Mouse (Mus musculus): ENCODE data around the gene Spry1. TPM values are rescaled to one million over a fixed set of nuclear protein-coding genes. Genes with fewer than 3 reads are reported as not detected.

Gene Spry1
- polyA plus RNA-seq, 1 experiment from 2014 or later: 13.5 TPM

DNA sequence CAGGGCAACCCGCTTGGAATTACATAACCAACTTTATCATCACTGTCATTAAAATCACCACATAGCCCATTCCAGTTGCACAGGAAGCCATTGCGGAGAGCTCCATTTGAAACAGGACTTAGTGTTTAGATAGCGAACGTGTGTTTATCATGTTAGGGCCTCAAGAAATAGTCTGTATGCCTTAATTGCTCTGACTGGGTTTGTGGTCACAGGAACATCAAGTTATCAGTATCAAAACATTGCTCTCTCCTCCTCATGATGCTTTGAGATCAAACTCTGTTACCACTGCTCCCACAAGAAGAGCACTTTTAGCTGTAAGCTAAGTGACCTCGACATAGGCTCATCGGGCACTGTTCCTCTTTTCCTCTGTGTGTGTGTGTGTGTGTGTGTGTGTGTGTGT, 19.9 kb downstream of the Spry1 start:
- Histone ChIP-seq H3K4me1 (ENCODE audit: control insufficient read depth, insufficient read depth, low read length) (peaks cover 6% of the 10 kb centered on the region; the same call in 1 of the 2 replicates), H3K4me2 (ENCODE audit: low read depth, low read length) (no peak overlapping the region), H3K27me3 (ENCODE audit: control insufficient read depth, insufficient read depth, low read length) (no peaks in the 10 kb centered on the region), H3K9me3 (replicated peaks; ENCODE audit: control insufficient read depth, low read length) (no peaks in the 10 kb centered on the region), H3K4me3 (replicated peaks; ENCODE audit: low read length) (no peak overlapping the region), H3K36me3 (ENCODE audit: control insufficient read depth, insufficient read depth, low read length) (no peaks in the 10 kb centered on the region), H3K27ac (ENCODE audit: low read length) (no peak overlapping the region), H3K9ac (ENCODE audit: low read length) (no peak overlapping the region)
- 39% methylated on average over 6 of the region's 6 CpGs for WGBS
- ATAC-seq (ENCODE audit: insufficient read depth, low FRiP score): no peak

- Histone ChIP-seq H3K4me2 (ENCODE audit: low read depth, low read length) (no peak overlapping the region), H3K27ac (ENCODE audit: low read length) (peak overlapping the region; percentile 64), H3K27me3 (ENCODE audit: control insufficient read depth, insufficient read depth, low read length) (no peaks in the 10 kb centered on the region), H3K9ac (ENCODE audit: low read length) (peak overlapping the region; percentile 1; the same call in 1 of the 2 replicates), H3K36me3 (ENCODE audit: control insufficient read depth, insufficient read depth, low read length) (no peaks in the 10 kb centered on the region), H3K4me3 (replicated peaks; ENCODE audit: low read length) (no peak overlapping the region), H3K4me1 (ENCODE audit: control insufficient read depth, insufficient read depth, low read length) (peaks cover 14% of the 10 kb centered on the region), H3K9me3 (replicated peaks; ENCODE audit: control insufficient read depth, low read length) (peaks cover 9% of the 10 kb centered on the region)
- 13% methylated on average over 9 of the region's 9 CpGs for WGBS
- ATAC-seq (ENCODE audit: insufficient read depth, low FRiP score): peak; percentile 90
Observed at GRCm38 (mm10) chr3:37666291-37667118, 26.8 kb downstream of the Spry1 start.

GRCm38 (mm10) chr3:37667119-37667467, 27.3 kb downstream of the Spry1 start:
- peak overlapping the region; percentile 64 for H3K27ac ChIP-seq (ENCODE audit: low read length)
- no peaks in the 10 kb centered on the region for H3K36me3 ChIP-seq (ENCODE audit: control insufficient read depth, insufficient read depth, low read length)
- peaks cover 9% of the 10 kb centered on the region for H3K9me3 ChIP-seq (replicated peaks; ENCODE audit: control insufficient read depth, low read length)
- peak overlapping the region; percentile 1; the same call in 1 of the 2 replicates for H3K9ac ChIP-seq (ENCODE audit: low read length)
- H3K4me2 ChIP-seq (ENCODE audit: low read depth, low read length): no peak overlapping the region
- ATAC-seq (ENCODE audit: insufficient read depth, low FRiP score): peak; percentile 50; the same call in 1 of the 2 replicates
- peaks cover 15% of the 10 kb centered on the region for H3K4me1 ChIP-seq (ENCODE audit: control insufficient read depth, insufficient read depth, low read length)
- WGBS: 7% methylated on average over 2 of the region's 2 CpGs
- H3K4me3 ChIP-seq (replicated peaks; ENCODE audit: low read length): no peak overlapping the region
- no peaks in the 10 kb centered on the region for H3K27me3 ChIP-seq (ENCODE audit: control insufficient read depth, insufficient read depth, low read length)

- WGBS: 33% methylated on average over 7 of the region's 7 CpGs
- Histone ChIP-seq H3K4me3 (replicated peaks; ENCODE audit: low read length) (no peak overlapping the region), H3K4me2 (ENCODE audit: low read depth, low read length) (no peak overlapping the region), H3K27me3 (ENCODE audit: control insufficient read depth, insufficient read depth, low read length) (no peaks in the 10 kb centered on the region), H3K36me3 (ENCODE audit: control insufficient read depth, insufficient read depth, low read length) (no peaks in the 10 kb centered on the region), H3K27ac (ENCODE audit: low read length) (no peak overlapping the region), H3K9ac (ENCODE audit: low read length) (no peak overlapping the region), H3K9me3 (replicated peaks; ENCODE audit: control insufficient read depth, low read length) (peaks cover 9% of the 10 kb centered on the region), H3K4me1 (ENCODE audit: control insufficient read depth, insufficient read depth, low read length) (peaks cover 21% of the 10 kb centered on the region)
- no peak for ATAC-seq (ENCODE audit: insufficient read depth, low FRiP score)
Observed at GRCm38 (mm10) chr3:37667736-37668135, 28.0 kb downstream of the Spry1 start.

DNA sequence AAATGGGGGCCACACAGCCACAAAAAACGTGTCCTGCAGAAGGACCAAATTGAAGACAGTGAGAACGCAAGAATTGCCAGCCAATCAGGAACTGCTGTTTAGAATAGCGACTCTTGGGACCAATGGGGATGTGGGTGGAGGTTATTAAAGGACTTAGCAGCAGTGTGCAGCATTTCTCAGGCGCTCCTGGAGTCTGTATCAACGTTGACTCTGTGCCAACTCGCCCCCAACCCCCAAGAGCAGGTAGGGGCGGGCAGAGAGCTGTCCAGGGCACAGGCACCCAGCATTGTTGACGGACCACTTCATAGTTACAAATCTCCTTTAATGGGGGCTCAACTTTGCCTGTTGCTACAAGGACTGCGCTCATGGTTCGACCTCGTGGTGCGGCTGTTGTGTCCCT, 28.9 kb downstream of the Spry1 start:
- WGBS: 89% methylated on average over 12 of the region's 12 CpGs
- ATAC-seq (ENCODE audit: insufficient read depth, low FRiP score): no peak
- H3K4me3 ChIP-seq (replicated peaks; ENCODE audit: low read length): no peak overlapping the region
- no peak overlapping the region for H3K9ac ChIP-seq (ENCODE audit: low read length)
- H3K27ac ChIP-seq (ENCODE audit: low read length): no peak overlapping the region
- no peaks in the 10 kb centered on the region for H3K27me3 ChIP-seq (ENCODE audit: control insufficient read depth, insufficient read depth, low read length)
- peaks cover 21% of the 10 kb centered on the region for H3K4me1 ChIP-seq (ENCODE audit: control insufficient read depth, insufficient read depth, low read length)
- H3K9me3 ChIP-seq (replicated peaks; ENCODE audit: control insufficient read depth, low read length): peaks cover 9% of the 10 kb centered on the region
- H3K4me2 ChIP-seq (ENCODE audit: low read depth, low read length): no peak overlapping the region
- no peaks in the 10 kb centered on the region for H3K36me3 ChIP-seq (ENCODE audit: control insufficient read depth, insufficient read depth, low read length)

GRCm38 (mm10) chr3:37669100-37669499, 29.4 kb downstream of the Spry1 start:
- ATAC-seq (ENCODE audit: insufficient read depth, low FRiP score): no peak
- WGBS: 98% methylated on average over 20 of the region's 20 CpGs
- H3K36me3 ChIP-seq (ENCODE audit: control insufficient read depth, insufficient read depth, low read length): no peaks in the 10 kb centered on the region

DNA sequence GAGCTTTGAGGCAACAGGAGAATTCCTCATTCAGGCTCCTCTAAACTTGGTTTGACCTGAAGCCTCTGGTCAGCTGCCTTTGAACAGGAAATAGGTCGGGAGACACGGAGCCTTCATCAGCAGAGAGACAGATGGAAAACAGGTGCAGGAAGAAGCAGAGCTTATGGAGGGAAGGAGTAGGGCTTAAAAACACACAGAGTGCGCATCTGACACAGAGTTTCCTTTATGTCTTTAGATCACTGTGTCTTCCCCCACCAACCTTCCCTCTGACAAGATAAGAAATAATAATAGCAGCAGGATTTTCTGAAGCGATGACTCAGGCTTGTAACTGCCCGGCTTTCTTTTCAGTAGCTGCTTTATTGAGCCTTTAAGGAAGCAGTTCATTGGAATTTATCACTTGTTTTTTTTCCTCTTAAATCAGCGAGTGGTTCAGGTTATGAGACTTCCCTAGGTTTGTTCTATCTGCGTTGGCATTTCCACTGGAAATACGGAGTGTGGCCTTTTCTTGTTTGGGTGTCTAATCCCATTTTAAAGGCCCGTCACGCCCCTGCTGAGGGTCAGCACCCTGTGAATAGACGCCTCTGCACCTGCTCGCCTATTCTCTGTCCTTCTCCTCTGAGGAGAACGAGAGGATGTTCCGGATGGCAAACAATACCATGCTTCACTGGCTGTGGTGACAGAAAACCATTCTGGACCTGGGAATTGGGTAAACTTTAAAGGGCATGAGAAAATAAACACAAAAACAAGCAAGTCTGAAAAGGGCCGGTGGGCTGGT, 32.7 kb downstream of the Spry1 start:
- H3K4me1 ChIP-seq (ENCODE audit: control insufficient read depth, insufficient read depth, low read length): peaks cover 15% of the 10 kb centered on the region; the same call in 1 of the 2 replicates
- WGBS: 43% methylated on average over 15 of the region's 15 CpGs
- H3K27ac ChIP-seq (ENCODE audit: low read length): no peak overlapping the region; the same call in 1 of the 2 replicates
- H3K9me3 ChIP-seq (replicated peaks; ENCODE audit: control insufficient read depth, low read length): peaks cover 9% of the 10 kb centered on the region
- no peak overlapping the region for H3K4me3 ChIP-seq (replicated peaks; ENCODE audit: low read length)
- ATAC-seq (ENCODE audit: insufficient read depth, low FRiP score): no peak
- H3K9ac ChIP-seq (ENCODE audit: low read length): no peak overlapping the region
- H3K27me3 ChIP-seq (ENCODE audit: control insufficient read depth, insufficient read depth, low read length): no peaks in the 10 kb centered on the region
- H3K4me2 ChIP-seq (ENCODE audit: low read depth, low read length): no peak overlapping the region
- H3K36me3 ChIP-seq (ENCODE audit: control insufficient read depth, insufficient read depth, low read length): no peaks in the 10 kb centered on the region

More at GRCm38 (mm10) chr3:37669100-37669499, 29.4 kb downstream of the Spry1 start:
- peaks cover 9% of the 10 kb centered on the region for H3K9me3 ChIP-seq (replicated peaks; ENCODE audit: control insufficient read depth, low read length)
- no peak overlapping the region for H3K4me2 ChIP-seq (ENCODE audit: low read depth, low read length)
- H3K27me3 ChIP-seq (ENCODE audit: control insufficient read depth, insufficient read depth, low read length): no peaks in the 10 kb centered on the region
- H3K4me3 ChIP-seq (replicated peaks; ENCODE audit: low read length): no peak overlapping the region
- H3K4me1 ChIP-seq (ENCODE audit: control insufficient read depth, insufficient read depth, low read length): peaks cover 21% of the 10 kb centered on the region
- H3K27ac ChIP-seq (ENCODE audit: low read length): no peak overlapping the region
- no peak overlapping the region for H3K9ac ChIP-seq (ENCODE audit: low read length)

GRCm38 (mm10) chr3:37673513-37674261, 33.9 kb downstream of the Spry1 start:
- H3K36me3 ChIP-seq (ENCODE audit: control insufficient read depth, insufficient read depth, low read length): no peaks in the 10 kb centered on the region
- peak overlapping the region; percentile 5; the same call in 1 of the 2 replicates for H3K27ac ChIP-seq (ENCODE audit: low read length)
- no peaks in the 10 kb centered on the region for H3K27me3 ChIP-seq (ENCODE audit: control insufficient read depth, insufficient read depth, low read length)
- 61% methylated on average over 13 of the region's 13 CpGs for WGBS
- H3K9ac ChIP-seq (ENCODE audit: low read length): no peak overlapping the region
- ATAC-seq (ENCODE audit: insufficient read depth, low FRiP score): no peak
- peaks cover 9% of the 10 kb centered on the region for H3K9me3 ChIP-seq (replicated peaks; ENCODE audit: control insufficient read depth, low read length)
- H3K4me1 ChIP-seq (ENCODE audit: control insufficient read depth, insufficient read depth, low read length): peaks cover 15% of the 10 kb centered on the region; the same call in 1 of the 2 replicates
- no peak overlapping the region for H3K4me2 ChIP-seq (ENCODE audit: low read depth, low read length)
- no peak overlapping the region for H3K4me3 ChIP-seq (replicated peaks; ENCODE audit: low read length)
